Mouse (Mus musculus): ENCODE results near the gene Ptprg.
A peak's percentile ranks its signal among the peaks of the same experiment; 100 is the strongest.

The Ptprg gene

DNA sequence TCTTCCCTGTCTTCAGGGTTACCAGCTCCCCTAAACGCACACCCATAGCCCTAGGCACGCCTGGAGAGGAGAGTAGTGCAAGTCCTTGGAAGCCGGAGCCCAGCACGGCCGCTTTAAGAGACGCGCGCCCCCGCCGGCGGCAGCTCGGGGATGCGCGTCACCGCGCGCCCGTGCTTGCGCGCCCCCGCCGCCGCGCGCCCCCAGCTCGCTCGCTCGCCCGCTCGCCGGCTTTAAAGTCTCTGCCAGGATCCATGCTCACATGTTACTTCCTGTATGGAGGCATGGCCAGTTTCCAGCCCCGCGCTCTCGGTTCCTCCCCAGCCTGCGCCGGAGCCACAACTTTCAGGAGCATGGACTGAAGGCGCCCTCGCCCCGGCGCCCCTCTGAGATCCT, at the start of gene Ptprg:
Gene Ptprg, plus strand, starts transcription at position 260 of the 393 bp plus-strand sequence.
- TF ChIP-seq POU5F1 (IDR thresholded peaks at IDR 0.05; ENCODE audit: borderline replicate concordance, low read length): no peak
- TF ChIP-seq CTCF (conservative IDR thresholded peaks at IDR 0.05; ENCODE audit: low read length): no peak
- TF ChIP-seq NANOG (IDR thresholded peaks at IDR 0.05; ENCODE audit: borderline replicate concordance, low read length): no peak
- Histone ChIP-seq H3K9me3 (ENCODE audit: low read length) (no peaks in the 10 kb centered on the region), H3K4me3 (replicated peaks; ENCODE audit: low read length) (peak within 1 kb of the TSS; percentile 94), H3K27me3 (ENCODE audit: insufficient read depth, low read length) (peaks cover 35% of the 10 kb centered on the region), H3K4me1 (replicated peaks; ENCODE audit: low read depth, low read length) (peaks cover 47% of the 10 kb centered on the region), H3K36me3 (ENCODE audit: insufficient read depth, low read length) (0 out of 2 replicates have a peak, but pooled peaks cover 4% of the 10 kb centered on the region)

DNA sequence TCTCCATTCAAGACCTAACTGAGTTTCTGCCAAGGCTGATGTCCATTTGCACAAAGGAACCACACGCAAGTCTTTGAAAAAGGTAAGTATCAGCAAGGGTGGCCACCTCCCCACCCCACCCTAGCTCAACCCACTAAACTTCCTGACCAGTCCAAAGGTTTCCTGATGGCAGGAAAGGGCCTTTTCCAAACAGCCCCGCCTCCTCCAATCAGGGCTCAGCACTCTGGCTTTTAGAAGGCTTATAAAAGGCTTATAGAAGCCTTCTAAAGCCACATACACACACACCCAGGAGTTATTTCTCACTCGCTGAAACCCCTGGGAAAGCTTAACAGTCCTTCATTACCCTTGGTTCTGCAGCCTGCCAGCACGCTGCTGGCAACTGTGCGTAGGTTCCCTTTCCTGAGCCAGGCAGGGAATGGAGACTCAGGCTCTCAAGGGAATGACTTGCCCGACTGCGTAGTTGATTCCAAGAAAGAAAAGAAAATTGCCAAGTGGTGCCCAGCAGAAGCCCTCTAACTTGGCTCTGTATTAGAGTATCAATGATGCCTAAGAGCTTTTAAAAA, 49.4 kb upstream of the Ptprg start:
- no peaks in the 10 kb centered on the region for H3K9me3 ChIP-seq (ENCODE audit: low read length)
- H3K36me3 ChIP-seq (ENCODE audit: insufficient read depth, low read length): no peaks in the 10 kb centered on the region
- no peaks in the 10 kb centered on the region for H3K27me3 ChIP-seq (ENCODE audit: insufficient read depth, low read length)
- peaks cover 4% of the 10 kb centered on the region for H3K4me1 ChIP-seq (replicated peaks; ENCODE audit: low read depth, low read length)
- TF ChIP-seq CTCF (conservative IDR thresholded peaks at IDR 0.05; ENCODE audit: low read length): no peak
- TF ChIP-seq POU5F1 (IDR thresholded peaks at IDR 0.05; ENCODE audit: borderline replicate concordance, low read length): no peak
- no peak for TF ChIP-seq NANOG (IDR thresholded peaks at IDR 0.05; ENCODE audit: borderline replicate concordance, low read length)
- H3K4me3 ChIP-seq (replicated peaks; ENCODE audit: low read length): no peak overlapping the region

DNA sequence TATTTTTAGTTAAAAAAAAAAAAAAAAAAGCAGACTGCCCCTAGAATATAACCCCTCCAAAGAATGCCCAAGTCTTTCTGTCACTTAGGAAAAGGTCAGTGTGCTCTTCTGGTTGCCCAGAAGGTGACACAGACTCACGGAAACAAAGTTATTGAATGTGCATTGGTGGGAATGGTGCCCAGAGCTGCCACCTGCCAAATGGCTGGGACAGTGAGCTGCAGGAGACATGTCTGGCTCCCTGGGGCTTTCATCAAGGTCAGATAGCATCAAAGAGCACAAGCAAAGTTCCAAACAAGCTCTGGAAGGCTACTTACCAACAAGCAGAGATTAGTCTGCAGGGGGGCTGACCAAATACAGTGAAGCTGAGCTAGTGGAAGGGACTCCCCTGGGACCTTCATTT, 43.2 kb upstream of the Ptprg start:
- no peaks in the 10 kb centered on the region for H3K9me3 ChIP-seq (ENCODE audit: low read length)
- no peaks in the 10 kb centered on the region for H3K27me3 ChIP-seq (ENCODE audit: insufficient read depth, low read length)

DNA sequence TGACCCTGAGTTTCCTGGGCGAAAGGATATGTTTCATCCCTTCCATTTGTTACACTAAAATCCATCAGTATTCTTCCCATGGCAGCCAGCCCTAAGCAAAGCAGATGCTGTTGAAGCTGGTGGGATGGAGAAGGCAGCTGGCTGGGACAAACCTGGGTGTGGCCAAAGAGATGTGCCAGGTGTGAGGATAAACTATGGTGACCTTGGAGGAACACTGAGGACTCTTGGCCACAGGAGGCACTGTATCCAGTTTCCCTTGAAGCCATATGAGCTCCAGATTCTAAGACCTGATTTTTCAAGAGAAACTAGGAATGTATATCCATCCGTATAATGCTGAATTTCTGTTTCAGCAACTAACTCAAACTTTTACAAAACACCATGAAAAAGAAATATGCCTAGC, 34.2 kb upstream of the Ptprg start:
- H3K9me3 ChIP-seq (ENCODE audit: low read length): no peaks in the 10 kb centered on the region
- TF ChIP-seq POU5F1 (IDR thresholded peaks at IDR 0.05; ENCODE audit: borderline replicate concordance, low read length) (no peak), NANOG (IDR thresholded peaks at IDR 0.05; ENCODE audit: borderline replicate concordance, low read length) (no peak), CTCF (conservative IDR thresholded peaks at IDR 0.05; ENCODE audit: low read length) (no peak)

More for the DNA sequence above, 43.2 kb upstream of the Ptprg start:
- no peak overlapping the region for H3K4me3 ChIP-seq (replicated peaks; ENCODE audit: low read length)
- H3K36me3 ChIP-seq (ENCODE audit: insufficient read depth, low read length): no peaks in the 10 kb centered on the region
- no peak for TF ChIP-seq CTCF (conservative IDR thresholded peaks at IDR 0.05; ENCODE audit: low read length)
- no peak for TF ChIP-seq NANOG (IDR thresholded peaks at IDR 0.05; ENCODE audit: borderline replicate concordance, low read length)
- no peak for TF ChIP-seq POU5F1 (IDR thresholded peaks at IDR 0.05; ENCODE audit: borderline replicate concordance, low read length)
- peaks cover 12% of the 10 kb centered on the region for H3K4me1 ChIP-seq (replicated peaks; ENCODE audit: low read depth, low read length)

DNA sequence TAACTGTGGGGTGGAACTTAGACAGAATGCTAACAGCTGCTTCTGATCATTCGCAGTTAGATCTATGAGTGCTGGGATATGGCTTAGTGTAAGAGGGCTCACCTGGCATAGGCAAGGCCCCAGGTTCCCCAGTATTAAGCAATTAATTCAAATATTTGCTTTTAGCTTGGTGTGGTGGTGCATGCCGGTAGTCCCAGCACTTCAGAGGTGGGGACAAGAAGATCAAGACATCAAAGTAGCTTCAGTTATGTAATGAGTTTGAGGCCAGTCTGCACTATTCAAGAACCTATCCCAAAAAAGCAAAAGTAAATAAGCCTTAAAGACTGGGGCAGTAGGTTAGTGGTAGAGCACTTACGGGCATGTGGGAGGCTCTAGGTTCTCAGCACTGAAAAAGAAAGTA, 30.3 kb upstream of the Ptprg start:
- no peaks in the 10 kb centered on the region for H3K27me3 ChIP-seq (ENCODE audit: insufficient read depth, low read length)
- TF ChIP-seq POU5F1 (IDR thresholded peaks at IDR 0.05; ENCODE audit: borderline replicate concordance, low read length) (no peak), CTCF (conservative IDR thresholded peaks at IDR 0.05; ENCODE audit: low read length) (no peak), NANOG (IDR thresholded peaks at IDR 0.05; ENCODE audit: borderline replicate concordance, low read length) (no peak)
- no peaks in the 10 kb centered on the region for H3K36me3 ChIP-seq (ENCODE audit: insufficient read depth, low read length)
- H3K4me3 ChIP-seq (replicated peaks; ENCODE audit: low read length): no peak overlapping the region
- H3K4me1 ChIP-seq (replicated peaks; ENCODE audit: low read depth, low read length): no peaks in the 10 kb centered on the region
- no peaks in the 10 kb centered on the region for H3K9me3 ChIP-seq (ENCODE audit: low read length)

More for the DNA sequence above, 34.2 kb upstream of the Ptprg start:
- no peaks in the 10 kb centered on the region for H3K27me3 ChIP-seq (ENCODE audit: insufficient read depth, low read length)
- no peak overlapping the region for H3K4me3 ChIP-seq (replicated peaks; ENCODE audit: low read length)
- H3K4me1 ChIP-seq (replicated peaks; ENCODE audit: low read depth, low read length): peaks cover 5% of the 10 kb centered on the region
- H3K36me3 ChIP-seq (ENCODE audit: insufficient read depth, low read length): no peaks in the 10 kb centered on the region

DNA sequence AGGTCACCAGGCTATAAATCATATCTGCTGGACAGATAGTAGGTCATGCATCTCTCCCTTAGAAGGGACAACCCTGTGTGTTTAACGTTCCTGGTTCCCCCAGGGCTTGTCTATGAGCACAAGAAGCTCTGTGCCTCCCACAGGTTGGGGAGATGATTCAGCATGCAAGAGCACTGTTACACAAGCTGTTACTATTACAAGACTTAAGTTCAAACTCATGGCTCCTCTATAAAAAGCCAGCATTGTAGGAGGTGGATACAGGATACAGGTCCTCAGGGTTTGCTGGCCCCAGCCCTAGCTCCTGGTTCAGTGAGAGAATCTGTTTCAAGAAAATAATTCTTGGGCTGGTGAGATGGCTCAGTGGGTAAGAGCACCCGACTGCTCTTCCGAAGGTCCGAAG, 23.7 kb upstream of the Ptprg start:
- Histone ChIP-seq H3K4me3 (replicated peaks; ENCODE audit: low read length) (no peak overlapping the region), H3K9me3 (ENCODE audit: low read length) (no peaks in the 10 kb centered on the region), H3K27me3 (ENCODE audit: insufficient read depth, low read length) (no peaks in the 10 kb centered on the region), H3K4me1 (replicated peaks; ENCODE audit: low read depth, low read length) (peaks cover 20% of the 10 kb centered on the region), H3K36me3 (ENCODE audit: insufficient read depth, low read length) (no peaks in the 10 kb centered on the region)
- TF ChIP-seq NANOG (IDR thresholded peaks at IDR 0.05; ENCODE audit: borderline replicate concordance, low read length) (no peak), CTCF (conservative IDR thresholded peaks at IDR 0.05; ENCODE audit: low read length) (no peak), POU5F1 (IDR thresholded peaks at IDR 0.05; ENCODE audit: borderline replicate concordance, low read length) (no peak)

DNA sequence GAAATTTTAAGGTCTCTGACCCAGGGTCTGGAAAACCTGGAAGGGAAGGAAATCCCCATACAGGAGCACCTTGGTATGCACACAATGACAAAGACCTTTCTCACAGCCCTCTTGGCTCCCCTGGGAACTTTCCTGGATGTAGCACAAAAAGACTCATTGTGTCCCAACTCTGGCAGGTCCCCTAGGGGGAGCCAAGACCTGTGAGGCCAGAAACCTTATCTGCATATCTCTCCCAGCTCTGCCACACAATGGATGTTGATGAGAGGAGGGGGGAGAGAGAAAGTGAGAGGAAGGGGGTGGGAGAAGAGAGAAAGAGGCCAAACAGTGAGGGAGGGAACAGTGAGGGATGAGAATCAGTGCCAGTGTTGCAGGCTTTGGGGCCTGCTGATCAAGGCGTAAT, 18.9 kb upstream of the Ptprg start:
- TF ChIP-seq NANOG (IDR thresholded peaks at IDR 0.05; ENCODE audit: borderline replicate concordance, low read length) (no peak), CTCF (conservative IDR thresholded peaks at IDR 0.05; ENCODE audit: low read length) (peak; percentile 16; the same call in 1 of the 2 replicates), POU5F1 (IDR thresholded peaks at IDR 0.05; ENCODE audit: borderline replicate concordance, low read length) (no peak)
- Histone ChIP-seq H3K9me3 (ENCODE audit: low read length) (no peaks in the 10 kb centered on the region), H3K27me3 (ENCODE audit: insufficient read depth, low read length) (no peaks in the 10 kb centered on the region), H3K4me1 (replicated peaks; ENCODE audit: low read depth, low read length) (peaks cover 60% of the 10 kb centered on the region), H3K4me3 (replicated peaks; ENCODE audit: low read length) (no peak overlapping the region), H3K36me3 (ENCODE audit: insufficient read depth, low read length) (no peaks in the 10 kb centered on the region)

DNA sequence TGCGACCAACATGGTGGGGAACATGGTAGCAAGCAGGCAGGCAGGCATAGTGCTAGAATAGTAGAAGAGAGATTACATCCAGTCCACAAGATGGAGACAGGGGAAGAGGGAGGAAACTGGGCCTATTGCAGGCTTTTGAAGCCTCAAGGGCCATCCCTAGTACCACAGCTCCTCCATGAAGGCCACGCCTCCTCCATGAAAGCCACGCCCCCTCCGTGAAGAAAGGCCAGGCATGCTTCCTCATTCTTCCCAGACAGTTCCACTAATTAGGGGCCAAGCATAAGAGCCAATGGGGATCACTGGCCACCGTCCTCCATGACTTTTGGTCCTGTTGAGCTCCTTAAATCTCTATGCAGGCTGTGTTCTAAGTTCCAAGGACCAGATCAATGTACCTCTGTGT, 17.2 kb upstream of the Ptprg start:
- Histone ChIP-seq H3K9me3 (ENCODE audit: low read length) (no peaks in the 10 kb centered on the region), H3K36me3 (ENCODE audit: insufficient read depth, low read length) (no peaks in the 10 kb centered on the region), H3K4me3 (replicated peaks; ENCODE audit: low read length) (no peak overlapping the region), H3K4me1 (replicated peaks; ENCODE audit: low read depth, low read length) (peaks cover 59% of the 10 kb centered on the region), H3K27me3 (ENCODE audit: insufficient read depth, low read length) (no peaks in the 10 kb centered on the region)
- TF ChIP-seq NANOG (IDR thresholded peaks at IDR 0.05; ENCODE audit: borderline replicate concordance, low read length) (no peak), POU5F1 (IDR thresholded peaks at IDR 0.05; ENCODE audit: borderline replicate concordance, low read length) (no peak), CTCF (conservative IDR thresholded peaks at IDR 0.05; ENCODE audit: low read length) (no peak)

DNA sequence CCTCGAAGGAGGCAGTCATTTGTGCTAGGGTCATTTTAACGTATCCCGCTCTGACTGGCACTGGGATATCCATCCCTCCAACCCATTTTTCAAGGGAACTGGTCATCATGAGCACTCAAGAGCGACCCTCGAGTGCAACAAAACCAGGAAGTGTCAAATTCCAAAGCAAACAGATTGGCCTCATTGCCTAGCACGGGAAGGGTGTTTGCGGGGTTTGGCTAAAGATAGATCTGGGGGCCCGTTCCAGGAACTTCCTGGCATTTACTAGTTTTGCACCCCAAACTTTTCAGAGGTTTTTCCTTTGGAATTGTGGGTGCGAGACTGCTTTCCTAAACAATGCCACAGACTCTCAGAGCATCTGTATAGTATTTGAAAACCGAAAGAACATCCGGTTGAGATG, 1.4 kb upstream of the Ptprg start:
- Histone ChIP-seq H3K27me3 (ENCODE audit: insufficient read depth, low read length) (peaks cover 34% of the 10 kb centered on the region), H3K9me3 (ENCODE audit: low read length) (no peaks in the 10 kb centered on the region), H3K36me3 (ENCODE audit: insufficient read depth, low read length) (no peaks in the 10 kb centered on the region), H3K4me1 (replicated peaks; ENCODE audit: low read depth, low read length) (peaks cover 33% of the 10 kb centered on the region), H3K4me3 (replicated peaks; ENCODE audit: low read length) (peak overlapping the region; percentile 94)
- TF ChIP-seq CTCF (conservative IDR thresholded peaks at IDR 0.05; ENCODE audit: low read length) (no peak), POU5F1 (IDR thresholded peaks at IDR 0.05; ENCODE audit: borderline replicate concordance, low read length) (no peak), NANOG (IDR thresholded peaks at IDR 0.05; ENCODE audit: borderline replicate concordance, low read length) (no peak)

All from E14TG2a.4 (cell line).